Mouse (Mus musculus) stomach, adult 2 months (tissue): Measurements from ENCODE around the gene Olfr1256. TPM values are rescaled to one million over a fixed set of nuclear protein-coding genes. Genes with fewer than 3 reads are reported as not detected.

Source experiments
- polyA plus RNA-seq: library from polyadenylated mRNA; depleted of rRNA; stranded (reverse); fragments of >200 nt; gene quantifications from 2 replicates; pipeline ENCODE4 v1.2.3, GENCODE M21; 2012; rRNA removed

Olfr1256 gene
- not detected in 2 replicates for polyA plus RNA-seq

GRCm38 (mm10) chr2:89841455-89841854, at the start of gene Olfr1256:
Gene Olfr1256, minus strand, starts transcription at chr2:89841555.

GRCm38 (mm10) chr2:89878137-89878536, 36.8 kb upstream of the Olfr1256 start, which contains the start of gene Olfr1257:
Gene Olfr1257, plus strand, starts transcription at chr2:89878437.

GRCm38 (mm10) chr2:89848105-89848504, 6.8 kb upstream of the Olfr1256 start, which contains the start of gene Olfr48:
Gene Olfr48, minus strand, starts transcription at chr2:89848205.

DNA sequence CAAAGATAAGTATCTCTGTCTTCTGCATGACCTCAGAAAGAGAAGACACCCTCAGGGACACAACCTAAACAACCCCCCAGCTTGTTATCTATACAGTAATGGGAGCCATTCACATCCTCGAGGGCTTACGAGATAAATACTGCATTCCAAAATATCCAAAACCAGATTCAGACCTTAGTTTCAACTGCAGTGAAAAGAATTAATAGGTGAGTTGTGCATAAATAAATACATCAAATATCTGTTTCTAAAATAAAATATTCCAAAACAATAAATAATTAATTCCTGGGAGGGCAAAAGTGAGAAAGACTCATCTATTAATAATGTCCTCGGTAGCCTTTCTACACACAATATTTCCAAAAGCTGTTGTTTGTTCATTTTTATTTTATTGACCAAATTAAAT, 29.6 kb downstream of the Olfr1256 start, which contains the start of gene Olfr1255:
Gene Olfr1255, plus strand, starts transcription at position 301 of the 400 bp plus-strand sequence.

DNA sequence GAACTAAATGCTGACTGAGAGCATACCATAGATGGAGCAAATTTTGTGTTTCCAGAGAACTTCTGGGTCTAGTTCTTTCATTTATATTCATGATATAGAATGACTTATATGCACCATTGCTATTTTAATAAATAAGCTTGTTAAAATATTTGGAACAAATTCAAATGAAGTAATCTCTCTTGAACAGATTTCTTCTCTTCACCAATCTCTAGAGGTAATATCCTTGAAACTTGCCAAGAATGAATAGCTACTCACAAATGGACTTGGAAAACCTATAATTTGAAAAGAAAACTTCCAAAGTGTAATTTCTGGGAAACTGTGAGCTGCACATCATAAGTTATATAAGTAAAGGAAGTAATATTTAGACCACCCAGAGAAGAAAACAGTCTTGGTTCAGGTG, 47.8 kb downstream of the Olfr1256 start, which contains the start of gene Olfr1254:
Gene Olfr1254, minus strand, starts transcription at position 101 of the 400 bp plus-strand sequence.

Other genes with a start within 250 kb of the Olfr1256 start
- not detected in 2 replicates for gene Olfr1246, start 248.4 kb downstream of the Olfr1256 start, polyA plus RNA-seq
- not detected in 2 replicates for gene Olfr1247, start 227.4 kb downstream of the Olfr1256 start, polyA plus RNA-seq
- gene Olfr1248, start 223.3 kb downstream of the Olfr1256 start, polyA plus RNA-seq = not detected in 2 replicates
- gene Olfr1249, start 206.6 kb downstream of the Olfr1256 start, polyA plus RNA-seq = not detected in 2 replicates
- not detected in 2 replicates for gene Olfr1250, start 180.1 kb downstream of the Olfr1256 start, polyA plus RNA-seq
- not detected in 2 replicates for gene Olfr1251, start 169.6 kb downstream of the Olfr1256 start, polyA plus RNA-seq
- not detected in 2 replicates for gene Olfr1252, start 116.5 kb downstream of the Olfr1256 start, polyA plus RNA-seq
- not detected in 2 replicates for gene Olfr1253, start 84.5 kb downstream of the Olfr1256 start, polyA plus RNA-seq
- gene Olfr1254, start 47.9 kb downstream of the Olfr1256 start, polyA plus RNA-seq = not detected in 2 replicates
- gene Olfr1255, start 29.5 kb downstream of the Olfr1256 start, polyA plus RNA-seq = not detected in 2 replicates
- gene Olfr48, start 6.7 kb upstream of the Olfr1256 start, polyA plus RNA-seq = not detected in 2 replicates
- gene Olfr1257, start 36.9 kb upstream of the Olfr1256 start, polyA plus RNA-seq = not detected in 2 replicates
- gene Olfr1258, start 85.8 kb upstream of the Olfr1256 start, polyA plus RNA-seq = not detected in 2 replicates
- gene Olfr1259, start 107.1 kb upstream of the Olfr1256 start, polyA plus RNA-seq = 0.03 TPM in 1 of 2 replicates, not detected in the other
- not detected in 2 replicates for gene Olfr1260, start 132.8 kb upstream of the Olfr1256 start, polyA plus RNA-seq
- not detected in 2 replicates for gene Olfr1261, start 149.7 kb upstream of the Olfr1256 start, polyA plus RNA-seq
- gene Olfr1262, start 158.6 kb upstream of the Olfr1256 start, polyA plus RNA-seq = not detected in 2 replicates
- not detected in 2 replicates for gene Olfr1263, start 170.6 kb upstream of the Olfr1256 start, polyA plus RNA-seq
- gene Olfr1264, start 184.0 kb upstream of the Olfr1256 start, polyA plus RNA-seq = not detected in 2 replicates
- not detected in 2 replicates for gene Olfr1265, start 193.8 kb upstream of the Olfr1256 start, polyA plus RNA-seq
- not detected in 2 replicates for gene Olfr140, start 222.0 kb upstream of the Olfr1256 start, polyA plus RNA-seq